Mouse (Mus musculus) midbrain, embryonic 16.5 days (tissue): ENCODE measurements around the gene Cntrob. TPM values are rescaled to one million over a fixed set of nuclear protein-coding genes. Genes with fewer than 3 reads are reported as not detected.

ENCODE experiments used
- ATAC-seq: fragments of 200-750 bp; cut with Nextera tagmentation; 2 replicates; pipeline ENCODE4 v1.8.0; 2017; ENCODE audit warnings: moderate TSS enrichment
- H3K27ac ChIP-seq: fragments of 300-500 bp; sonication (generic); 2 replicates; pipeline ENCODE4 v1.5.1; 2014; ENCODE audit warnings: mild to moderate bottlenecking, low read length, mixed read lengths
- H3K27me3 ChIP-seq: fragments of 300-500 bp; sonication (generic); 2 replicates; pipeline ENCODE4 v1.6.1; 2014; ENCODE audit warnings: low read depth, low read length, mixed read lengths; ENCODE audit not compliant: control insufficient read depth, insufficient read depth
- H3K36me3 ChIP-seq: fragments of 300-500 bp; sonication (generic); 2 replicates; pipeline ENCODE4 v1.6.1; 2014; ENCODE audit warnings: mild to moderate bottlenecking, low read length, moderate library complexity, mixed read lengths; ENCODE audit not compliant: control insufficient read depth, insufficient read depth
- H3K4me1 ChIP-seq: fragments of 300-500 bp; sonication (generic); 2 replicates; pipeline ENCODE4 v1.6.1; 2014; ENCODE audit warnings: mild to moderate bottlenecking, low read length, mixed read lengths; ENCODE audit not compliant: control insufficient read depth, insufficient read depth
- H3K4me2 ChIP-seq: fragments of 300-500 bp; sonication (generic); 2 replicates; pipeline ENCODE4 v1.6.1; 2014; ENCODE audit warnings: mild to moderate bottlenecking, low read length, mixed read lengths
- H3K4me3 ChIP-seq: fragments of 300-500 bp; sonication (generic); 2 replicates; pipeline ENCODE4 v1.5.1; 2014; ENCODE audit warnings: low read depth, mild to moderate bottlenecking, low read length, moderate library complexity, mixed read lengths
- H3K9ac ChIP-seq: fragments of 300-500 bp; sonication (generic); 2 replicates; pipeline ENCODE4 v1.6.1; 2014; ENCODE audit warnings: low read depth, low read length, mixed read lengths
- H3K9me3 ChIP-seq: fragments of 300-500 bp; sonication (generic); replicated peaks from 2 replicates; pipeline ENCODE4 v1.6.1; 2014; ENCODE audit warnings: mild to moderate bottlenecking, low read length, mixed read lengths; ENCODE audit not compliant: control insufficient read depth, poor library complexity, severe bottlenecking
- WGBS: fragments of 180-500 bp; shearing (Covaris S2); extraction: QIAGEN DNeasy Blood & Tissue Kit; methylation state at CpG from one replicate; pipeline ENCODE4 v1.1.7; 2014; 5-methylcytosine and 5-hydroxymethylcytosine counted together
- polyA plus RNA-seq: library from polyadenylated mRNA; unstranded; fragments of >200 nt; fragmentation: Nextera tagmentation; extraction: Ambion mirVana; gene quantifications from 2 replicates; pipeline ENCODE4 v1.2.1, GENCODE M21; 2015

The Cntrob gene
- polyA plus RNA-seq, 1 experiment from 2014 or later, result 21.7 TPM

DNA sequence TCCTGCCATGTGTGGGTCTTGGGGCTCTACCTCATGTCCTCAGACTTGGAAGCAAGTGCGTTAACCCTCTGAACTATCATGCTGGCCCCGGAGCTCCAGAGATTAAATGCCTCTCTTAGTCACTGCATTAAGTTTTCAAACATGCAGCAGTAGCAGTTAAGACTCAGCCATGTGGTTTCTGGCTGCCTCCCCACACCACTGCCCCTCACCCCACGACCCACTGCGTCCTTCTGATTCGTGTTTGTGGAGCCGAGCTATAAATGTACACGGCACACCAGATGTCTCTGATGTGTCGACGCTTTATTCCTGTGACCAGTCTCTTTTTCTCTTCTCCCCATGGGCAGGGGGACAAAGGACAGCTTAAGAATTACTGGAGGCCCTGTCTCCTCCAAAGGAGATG, 70.4 kb downstream of the Cntrob start:
- Histone ChIP-seq H3K4me2 (no peak overlapping the region), H3K4me3 (no peak overlapping the region), H3K27ac (no peak overlapping the region), H3K4me1 (no peaks in the 10 kb centered on the region), H3K36me3 (no peaks in the 10 kb centered on the region), H3K27me3 (no peaks in the 10 kb centered on the region), H3K9me3 (no peaks in the 10 kb centered on the region), H3K9ac (no peak overlapping the region)
- ATAC-seq, result no peak
- WGBS, result 28% methylated on average over 9 of the region's 9 CpGs

GRCm38 (mm10) chr11:69251953-69252352, 71.6 kb downstream of the Cntrob start:
- 84% methylated on average over 7 of the region's 7 CpGs for WGBS
- no peak overlapping the region for H3K4me3 ChIP-seq
- H3K36me3 ChIP-seq, result no peaks in the 10 kb centered on the region
- no peaks in the 10 kb centered on the region for H3K4me1 ChIP-seq
- H3K4me2 ChIP-seq, result no peak overlapping the region
- no peaks in the 10 kb centered on the region for H3K27me3 ChIP-seq
- H3K9ac ChIP-seq, result no peak overlapping the region
- H3K27ac ChIP-seq, result no peak overlapping the region
- H3K9me3 ChIP-seq, result no peaks in the 10 kb centered on the region
- no peak for ATAC-seq

GRCm38 (mm10) chr11:69251135-69251842, 72.3 kb downstream of the Cntrob start:
- Histone ChIP-seq H3K9ac (no peak overlapping the region), H3K4me3 (no peak overlapping the region), H3K4me1 (no peaks in the 10 kb centered on the region), H3K36me3 (no peaks in the 10 kb centered on the region), H3K27me3 (no peaks in the 10 kb centered on the region), H3K27ac (no peak overlapping the region), H3K9me3 (no peaks in the 10 kb centered on the region), H3K4me2 (no peak overlapping the region)
- WGBS, result 66% methylated on average over 14 of the region's 14 CpGs
- ATAC-seq, result no peak

- H3K36me3 ChIP-seq, result no peaks in the 10 kb centered on the region
- ATAC-seq, result no peak
- WGBS, result 81% methylated on average over 5 of the region's 5 CpGs
- no peak overlapping the region for H3K27ac ChIP-seq
- no peaks in the 10 kb centered on the region for H3K27me3 ChIP-seq
- no peak overlapping the region for H3K9ac ChIP-seq
- no peak overlapping the region for H3K4me3 ChIP-seq
- H3K9me3 ChIP-seq, result no peaks in the 10 kb centered on the region
- H3K4me2 ChIP-seq, result no peak overlapping the region
- H3K4me1 ChIP-seq, result no peaks in the 10 kb centered on the region
These were observed 73.5 kb downstream of the Cntrob start for GRCm38 (mm10) chr11:69250106-69250505.

Other genes with a start within 250 kb of the Cntrob start
- 335 and 438 TPM in 2 replicates for gene Vamp2, start 235.3 kb downstream of the Cntrob start, polyA plus RNA-seq
- 12.4 TPM in 2 replicates for gene Per1, start 228.6 kb downstream of the Cntrob start, polyA plus RNA-seq
- 0.75 and 1.1 TPM in 2 replicates for gene Hes7, start 203.4 kb downstream of the Cntrob start, polyA plus RNA-seq
- gene 9130213A22Rik, start 201.2 kb downstream of the Cntrob start, polyA plus RNA-seq, result 0.49 and 0.65 TPM in 2 replicates
- 9.0 and 11.5 TPM in 2 replicates for gene Aloxe3, start 197.9 kb downstream of the Cntrob start, polyA plus RNA-seq
- gene Alox12b, start 166.8 kb downstream of the Cntrob start, polyA plus RNA-seq, result 0.50 and 0.53 TPM in 2 replicates
- 0.59 and 0.72 TPM in 2 replicates for gene Alox8, start 125.9 kb downstream of the Cntrob start, polyA plus RNA-seq
- 0.51 and 0.67 TPM in 2 replicates for gene Gucy2e, start 86.7 kb downstream of the Cntrob start, polyA plus RNA-seq
- 173 and 179 TPM in 2 replicates for gene Trappc1, start 205 bp upstream of the Cntrob start, polyA plus RNA-seq
- 3.8 and 5.3 TPM in 2 replicates for gene Kcnab3, start 2.5 kb upstream of the Cntrob start, polyA plus RNA-seq
- gene Rnf227, start 16.7 kb upstream of the Cntrob start, polyA plus RNA-seq, result 297 and 334 TPM in 2 replicates
- gene Chd3, start 45.6 kb upstream of the Cntrob start, polyA plus RNA-seq, result 82.8 and 86.1 TPM in 2 replicates
- 86.2 and 89.6 TPM in 2 replicates for gene Naa38, start 71.7 kb upstream of the Cntrob start, polyA plus RNA-seq
- 27.1 and 28.9 TPM in 2 replicates for gene Cyb5d1, start 71.9 kb upstream of the Cntrob start, polyA plus RNA-seq
- gene Tmem88, start 74.5 kb upstream of the Cntrob start, polyA plus RNA-seq, result 5.2 and 5.9 TPM in 2 replicates
- gene Kdm6b, start 89.9 kb upstream of the Cntrob start, polyA plus RNA-seq, result 36.4 and 39.0 TPM in 2 replicates
- 4.4 and 5.1 TPM in 2 replicates for gene Dnah2, start 225.3 kb upstream of the Cntrob start, polyA plus RNA-seq
- 165 and 178 TPM in 2 replicates for gene Efnb3, start 236.4 kb upstream of the Cntrob start, polyA plus RNA-seq